Mouse (Mus musculus): Measurements from ENCODE around the gene Ascl3. TPM values are rescaled to one million over a fixed set of nuclear protein-coding genes. Genes with fewer than 3 reads are reported as not detected.

The Ascl3 gene
- 0.21 TPM in 1 of 2 replicates, not detected in the other for polyA plus RNA-seq (2015; fragmentation: Nextera tagmentation; extraction: Ambion mirVana)

GRCm38 (mm10) chr7:109731626-109732025 is at the start of gene Ascl3:
Gene Ascl3, minus strand, starts transcription at chr7:109731726.
- no peak for ATAC-seq (ENCODE audit: insufficient read depth, low FRiP score)
- Histone ChIP-seq H3K4me2 (ENCODE audit: low read depth, low read length) (no peak within 1 kb of the TSS), H3K9ac (ENCODE audit: low read length) (no peak within 1 kb of the TSS), H3K9me3 (replicated peaks; ENCODE audit: control insufficient read depth, low read length) (no peaks in the 10 kb centered on the region), H3K27ac (ENCODE audit: low read length) (peak within 1 kb of the TSS; percentile 68), H3K36me3 (ENCODE audit: control insufficient read depth, insufficient read depth, low read length) (no peaks in the 10 kb centered on the region), H3K27me3 (ENCODE audit: control insufficient read depth, insufficient read depth, low read length) (no peaks in the 10 kb centered on the region), H3K4me1 (ENCODE audit: control insufficient read depth, insufficient read depth, low read length) (peaks cover 9% of the 10 kb centered on the region; the same call in 1 of the 2 replicates), H3K4me3 (replicated peaks; ENCODE audit: low read length) (no peak within 1 kb of the TSS)
- 87% methylated on average over 5 of the region's 5 CpGs for WGBS

- Histone ChIP-seq H3K27ac (ENCODE audit: low read length) (no peak overlapping the region), H3K4me3 (replicated peaks; ENCODE audit: low read length) (peak overlapping the region; percentile 51), H3K36me3 (ENCODE audit: control insufficient read depth, insufficient read depth, low read length) (no peaks in the 10 kb centered on the region), H3K4me1 (ENCODE audit: control insufficient read depth, insufficient read depth, low read length) (0 out of 2 replicates have a peak, but pooled peaks cover 6% of the 10 kb centered on the region), H3K9ac (ENCODE audit: low read length) (peak overlapping the region; percentile 57), H3K9me3 (replicated peaks; ENCODE audit: control insufficient read depth, low read length) (no peaks in the 10 kb centered on the region), H3K4me2 (ENCODE audit: low read depth, low read length) (peak overlapping the region; percentile 98), H3K27me3 (ENCODE audit: control insufficient read depth, insufficient read depth, low read length) (peaks cover 14% of the 10 kb centered on the region)
- WGBS = under 1% methylated on average over 24 of the region's 24 CpGs
- ATAC-seq (ENCODE audit: insufficient read depth, low FRiP score) = peak; percentile 62
These were observed 49.6 kb upstream of the Ascl3 start for GRCm38 (mm10) chr7:109781087-109781469.

GRCm38 (mm10) chr7:109772251-109772650 is 40.7 kb upstream of the Ascl3 start:
- Histone ChIP-seq H3K36me3 (ENCODE audit: control insufficient read depth, insufficient read depth, low read length) (no peaks in the 10 kb centered on the region), H3K4me3 (replicated peaks; ENCODE audit: low read length) (no peak overlapping the region), H3K4me1 (ENCODE audit: control insufficient read depth, insufficient read depth, low read length) (no peaks in the 10 kb centered on the region), H3K4me2 (ENCODE audit: low read depth, low read length) (no peak overlapping the region), H3K27me3 (ENCODE audit: control insufficient read depth, insufficient read depth, low read length) (no peaks in the 10 kb centered on the region), H3K9me3 (replicated peaks; ENCODE audit: control insufficient read depth, low read length) (no peaks in the 10 kb centered on the region), H3K9ac (ENCODE audit: low read length) (no peak overlapping the region), H3K27ac (ENCODE audit: low read length) (no peak overlapping the region)
- ATAC-seq (ENCODE audit: insufficient read depth, low FRiP score) = no peak

- Histone ChIP-seq H3K9me3 (replicated peaks; ENCODE audit: control insufficient read depth, low read length) (no peaks in the 10 kb centered on the region), H3K4me1 (ENCODE audit: control insufficient read depth, insufficient read depth, low read length) (no peaks in the 10 kb centered on the region), H3K9ac (ENCODE audit: low read length) (no peak overlapping the region), H3K27ac (ENCODE audit: low read length) (no peak overlapping the region), H3K27me3 (ENCODE audit: control insufficient read depth, insufficient read depth, low read length) (no peaks in the 10 kb centered on the region; the same call in 1 of the 2 replicates), H3K4me3 (replicated peaks; ENCODE audit: low read length) (no peak overlapping the region), H3K4me2 (ENCODE audit: low read depth, low read length) (no peak overlapping the region), H3K36me3 (ENCODE audit: control insufficient read depth, insufficient read depth, low read length) (no peaks in the 10 kb centered on the region)
- 55% methylated on average over 2 of the region's 2 CpGs for WGBS
- no peak for ATAC-seq (ENCODE audit: insufficient read depth, low FRiP score)
These were observed 37.3 kb upstream of the Ascl3 start for GRCm38 (mm10) chr7:109768699-109769383.

- Histone ChIP-seq H3K4me1 (ENCODE audit: control insufficient read depth, insufficient read depth, low read length) (no peaks in the 10 kb centered on the region), H3K27me3 (ENCODE audit: control insufficient read depth, insufficient read depth, low read length) (no peaks in the 10 kb centered on the region; the same call in 1 of the 2 replicates), H3K36me3 (ENCODE audit: control insufficient read depth, insufficient read depth, low read length) (no peaks in the 10 kb centered on the region), H3K27ac (ENCODE audit: low read length) (no peak overlapping the region), H3K9ac (ENCODE audit: low read length) (no peak overlapping the region), H3K9me3 (replicated peaks; ENCODE audit: control insufficient read depth, low read length) (no peaks in the 10 kb centered on the region), H3K4me3 (replicated peaks; ENCODE audit: low read length) (no peak overlapping the region), H3K4me2 (ENCODE audit: low read depth, low read length) (no peak overlapping the region)
- ATAC-seq (ENCODE audit: insufficient read depth, low FRiP score) = no peak
- WGBS = 78% methylated on average over 7 of the region's 7 CpGs
These were observed 36.2 kb upstream of the Ascl3 start for GRCm38 (mm10) chr7:109767575-109768350.

- H3K27me3 ChIP-seq (ENCODE audit: control insufficient read depth, insufficient read depth, low read length) = no peaks in the 10 kb centered on the region; the same call in 1 of the 2 replicates
- H3K4me2 ChIP-seq (ENCODE audit: low read depth, low read length) = no peak overlapping the region
- no peaks in the 10 kb centered on the region for H3K36me3 ChIP-seq (ENCODE audit: control insufficient read depth, insufficient read depth, low read length)
- H3K9ac ChIP-seq (ENCODE audit: low read length) = no peak overlapping the region
- 72% methylated on average over 2 of the region's 2 CpGs for WGBS
- H3K4me1 ChIP-seq (ENCODE audit: control insufficient read depth, insufficient read depth, low read length) = no peaks in the 10 kb centered on the region
- no peak for ATAC-seq (ENCODE audit: insufficient read depth, low FRiP score)
- no peak overlapping the region for H3K27ac ChIP-seq (ENCODE audit: low read length)
- H3K9me3 ChIP-seq (replicated peaks; ENCODE audit: control insufficient read depth, low read length) = no peaks in the 10 kb centered on the region
- H3K4me3 ChIP-seq (replicated peaks; ENCODE audit: low read length) = no peak overlapping the region
These were observed 32.5 kb upstream of the Ascl3 start for GRCm38 (mm10) chr7:109764009-109764408.

- Histone ChIP-seq H3K4me1 (ENCODE audit: control insufficient read depth, insufficient read depth, low read length) (peaks cover 13% of the 10 kb centered on the region), H3K27ac (ENCODE audit: low read length) (no peak overlapping the region), H3K4me3 (replicated peaks; ENCODE audit: low read length) (no peak overlapping the region), H3K9ac (ENCODE audit: low read length) (no peak overlapping the region), H3K4me2 (ENCODE audit: low read depth, low read length) (no peak overlapping the region), H3K9me3 (replicated peaks; ENCODE audit: control insufficient read depth, low read length) (no peaks in the 10 kb centered on the region), H3K27me3 (ENCODE audit: control insufficient read depth, insufficient read depth, low read length) (no peaks in the 10 kb centered on the region), H3K36me3 (ENCODE audit: control insufficient read depth, insufficient read depth, low read length) (no peaks in the 10 kb centered on the region)
- 96% methylated on average over 3 of the region's 3 CpGs for WGBS
- ATAC-seq (ENCODE audit: insufficient read depth, low FRiP score) = no peak
These were observed 24.8 kb upstream of the Ascl3 start for GRCm38 (mm10) chr7:109756291-109756690.

GRCm38 (mm10) chr7:109754034-109754433 is 22.5 kb upstream of the Ascl3 start:
- 0 out of 2 replicates have a peak overlapping the region, but pooled peaks have one; percentile 93 for H3K4me2 ChIP-seq (ENCODE audit: low read depth, low read length)
- H3K9ac ChIP-seq (ENCODE audit: low read length) = no peak overlapping the region
- no peaks in the 10 kb centered on the region for H3K9me3 ChIP-seq (replicated peaks; ENCODE audit: control insufficient read depth, low read length)
- WGBS = 85% methylated on average over 8 of the region's 8 CpGs
- ATAC-seq (ENCODE audit: insufficient read depth, low FRiP score) = no peak
- no peaks in the 10 kb centered on the region for H3K36me3 ChIP-seq (ENCODE audit: control insufficient read depth, insufficient read depth, low read length)
- 0 out of 2 replicates have a peak overlapping the region, but pooled peaks have one; percentile 42 for H3K27ac ChIP-seq (ENCODE audit: low read length)
- no peaks in the 10 kb centered on the region for H3K27me3 ChIP-seq (ENCODE audit: control insufficient read depth, insufficient read depth, low read length)
- no peak overlapping the region for H3K4me3 ChIP-seq (replicated peaks; ENCODE audit: low read length)
- H3K4me1 ChIP-seq (ENCODE audit: control insufficient read depth, insufficient read depth, low read length) = peaks cover 16% of the 10 kb centered on the region

All from stomach, embryonic 16.5 days (tissue).